Mouse (Mus musculus): ENCODE data around the gene Cyb561.

DNA sequence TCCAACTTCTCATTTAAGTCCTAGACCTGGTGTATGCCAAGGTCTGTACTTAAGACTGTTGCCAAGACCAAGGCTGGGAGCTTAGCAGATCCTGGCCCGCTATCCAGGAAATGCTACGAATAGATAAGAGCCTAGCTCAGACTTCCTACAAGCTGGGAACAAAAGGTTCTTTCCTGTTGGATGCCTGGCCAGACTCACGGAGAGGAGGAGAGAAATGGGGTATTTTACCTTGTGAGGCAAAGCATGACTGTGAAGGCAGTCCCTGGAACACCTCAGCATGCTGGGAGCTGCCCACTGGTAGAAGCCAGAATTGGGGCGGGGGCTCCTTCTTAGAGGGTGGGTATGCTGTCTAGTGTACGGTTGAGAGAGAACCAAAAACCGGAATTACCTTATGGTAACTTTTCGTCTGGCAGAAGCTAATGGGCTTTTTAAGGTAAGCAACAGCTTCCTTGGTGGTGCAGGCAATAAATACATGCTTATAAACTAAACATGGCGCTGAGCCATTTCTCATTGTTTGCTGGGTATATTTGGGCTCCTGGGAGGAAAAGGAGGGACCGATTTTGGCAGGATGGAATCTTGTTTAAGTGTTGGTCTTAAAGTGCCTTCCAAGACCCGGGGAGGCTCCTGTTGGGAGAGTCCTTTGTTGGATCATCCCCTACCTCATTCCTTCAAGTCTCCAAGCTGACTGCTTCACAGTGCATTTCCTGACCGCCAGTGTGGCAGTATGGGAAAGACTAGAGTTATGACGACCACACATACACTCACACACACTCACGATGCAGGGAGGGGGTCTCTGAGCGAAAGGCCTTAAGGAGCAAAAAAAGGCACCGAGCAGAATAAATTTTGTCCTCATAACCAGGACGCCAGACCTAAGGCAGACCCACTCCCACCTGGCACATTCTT, 8.1 kb downstream of the Cyb561 start:
- TF ChIP-seq POLR2A (IDR thresholded peaks at IDR 0.05; ENCODE audit: borderline replicate concordance, insufficient read depth, low read length) (no peak), CTCF (IDR thresholded peaks at IDR 0.05; ENCODE audit: borderline replicate concordance, insufficient read depth, low read depth, low read length) (no peak)

All from cerebellum, adult 2 months (tissue).